Mouse (Mus musculus) brown adipose tissue, adult 24 weeks (tissue): Measurements from ENCODE around the gene Trcg1. TPM values are rescaled to one million over a fixed set of nuclear protein-coding genes. Genes with fewer than 3 reads are reported as not detected.
"Not testable (repeated sequence)": the region's sequence is repeated elsewhere in the genome, so short reads cannot be mapped to it uniquely, and the experiment has no call there.

ENCODE experiments used
- H3K27ac ChIP-seq: fragments of 200-500 bp; replicated peaks from 2 replicates; pipeline ENCODE4 v1.5.1; 2012; ENCODE audit warnings: low read depth, mild to moderate bottlenecking, low read length
- H3K4me1 ChIP-seq: fragments of 200-500 bp; 2 replicates; pipeline ENCODE4 v1.6.1; 2012; ENCODE audit warnings: low read length, mixed read lengths; ENCODE audit not compliant: control insufficient read depth, insufficient read depth, insufficient read length
- H3K4me3 ChIP-seq: fragments of 200-500 bp; 2 replicates; pipeline ENCODE4 v1.5.1; 2012; ENCODE audit warnings: low read depth, mild to moderate bottlenecking, low read length, moderate library complexity; ENCODE audit not compliant: insufficient read depth
- polyA plus RNA-seq: library from polyadenylated mRNA; stranded (reverse); fragments of >200 nt; gene quantifications from 2 replicates; pipeline ENCODE4 v1.2.4, GENCODE M21; 2012; ENCODE audit not compliant: missing spikeins, insufficient read depth, insufficient read length

The Trcg1 gene
- not detected in 2 replicates for polyA plus RNA-seq

DNA sequence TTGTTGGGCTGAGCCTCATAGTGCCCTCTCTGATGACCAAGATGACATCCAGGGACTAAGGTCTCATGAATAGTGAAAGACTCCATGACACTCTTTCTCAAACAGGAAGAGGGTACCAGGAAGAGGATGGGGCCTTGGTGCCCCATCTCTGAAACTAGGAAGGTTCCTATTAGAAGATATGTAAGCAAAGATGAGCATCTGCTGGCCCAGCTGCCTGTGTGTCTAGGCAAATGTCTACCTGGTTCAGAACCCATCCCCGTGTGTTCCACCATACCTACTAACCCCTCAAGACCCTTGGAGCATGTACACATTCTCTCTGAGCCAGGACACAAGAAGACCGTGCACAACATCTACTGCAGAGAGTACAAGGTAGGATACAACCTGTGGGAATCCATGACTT lies at the start of gene Trcg1:
Trcg1 (plus strand) TSS at position 301 of the 400 bp plus-strand sequence.
- Histone ChIP-seq H3K4me1 (peaks cover 8% of the 10 kb centered on the region), H3K4me3 (no peak within 1 kb of the TSS), H3K27ac (no peak within 1 kb of the TSS)

GRCm38 (mm10) chr9:57196708-57197107 lies 39.6 kb upstream of the Trcg1 start:
- Histone ChIP-seq H3K4me3 (no peak overlapping the region), H3K27ac (no peak overlapping the region), H3K4me1 (no peaks in the 10 kb centered on the region)

DNA sequence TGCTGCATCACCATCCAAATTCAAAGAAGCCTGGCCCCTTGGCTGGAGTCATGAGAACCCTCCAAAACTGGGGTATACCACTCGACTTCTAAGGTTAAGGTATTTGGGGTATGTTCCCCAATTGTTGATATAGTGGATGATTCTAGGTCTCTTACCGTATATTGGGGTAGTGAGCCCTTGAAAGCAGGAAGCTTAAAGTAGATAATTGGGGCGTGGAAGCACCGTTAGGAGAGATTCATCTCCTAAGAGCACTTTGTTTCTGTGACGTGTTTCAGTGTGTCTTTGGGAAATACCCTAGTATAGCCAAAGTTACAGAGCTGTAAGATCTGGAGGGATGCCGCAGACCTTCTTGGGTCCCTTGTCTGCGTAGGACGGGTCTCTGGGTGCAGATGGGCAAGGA lies 38.9 kb upstream of the Trcg1 start:
- Histone ChIP-seq H3K27ac (no peak overlapping the region), H3K4me3 (no peak overlapping the region), H3K4me1 (no peaks in the 10 kb centered on the region)

DNA sequence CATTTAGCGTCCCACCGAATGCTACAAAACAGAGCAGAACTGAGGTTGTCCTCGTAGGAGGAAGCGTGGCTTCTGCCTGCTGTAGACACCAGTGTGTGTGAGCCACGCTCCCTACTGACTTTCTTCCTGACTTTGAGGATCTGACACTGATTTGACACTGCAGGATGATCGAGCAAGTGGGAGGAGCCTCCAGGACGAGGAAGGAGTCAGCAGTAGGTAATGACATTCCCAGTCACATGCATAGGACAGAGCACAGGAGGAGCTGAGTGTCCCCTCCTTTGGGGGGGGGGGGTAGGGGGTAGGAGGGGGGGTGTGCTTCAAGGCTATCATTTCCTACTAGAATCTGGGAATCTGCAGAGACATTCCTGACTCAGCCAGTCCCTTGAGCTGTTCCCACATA lies 33.4 kb upstream of the Trcg1 start:
- no peak overlapping the region for H3K27ac ChIP-seq
- no peak overlapping the region for H3K4me3 ChIP-seq
- no peaks in the 10 kb centered on the region for H3K4me1 ChIP-seq

DNA sequence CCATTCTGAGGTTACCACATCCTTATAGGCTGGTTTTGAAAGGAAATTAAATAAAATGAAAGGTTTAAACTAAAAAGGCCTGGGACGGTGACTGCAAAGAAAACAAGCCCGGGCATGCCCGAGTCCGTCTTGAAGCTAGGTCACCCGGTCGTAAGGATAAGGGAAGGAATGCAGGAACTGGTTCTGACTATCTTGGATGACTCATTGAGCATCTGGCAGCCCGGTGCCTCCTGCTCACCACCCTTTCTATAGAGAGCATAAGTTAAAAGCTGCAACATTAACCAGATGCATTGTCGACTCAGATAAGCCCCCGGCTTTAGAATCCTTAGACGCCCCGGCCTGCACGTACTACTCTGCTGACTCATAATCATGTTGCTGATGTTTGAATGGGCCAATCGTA lies 32.8 kb upstream of the Trcg1 start:
- H3K4me3 ChIP-seq, H3K27ac ChIP-seq, H3K4me1 ChIP-seq: not testable (repeated sequence)

GRCm38 (mm10) chr9:57206896-57207295 lies 29.5 kb upstream of the Trcg1 start:
- no peak overlapping the region for H3K27ac ChIP-seq
- no peaks in the 10 kb centered on the region for H3K4me1 ChIP-seq
- H3K4me3 ChIP-seq, result no peak overlapping the region

DNA sequence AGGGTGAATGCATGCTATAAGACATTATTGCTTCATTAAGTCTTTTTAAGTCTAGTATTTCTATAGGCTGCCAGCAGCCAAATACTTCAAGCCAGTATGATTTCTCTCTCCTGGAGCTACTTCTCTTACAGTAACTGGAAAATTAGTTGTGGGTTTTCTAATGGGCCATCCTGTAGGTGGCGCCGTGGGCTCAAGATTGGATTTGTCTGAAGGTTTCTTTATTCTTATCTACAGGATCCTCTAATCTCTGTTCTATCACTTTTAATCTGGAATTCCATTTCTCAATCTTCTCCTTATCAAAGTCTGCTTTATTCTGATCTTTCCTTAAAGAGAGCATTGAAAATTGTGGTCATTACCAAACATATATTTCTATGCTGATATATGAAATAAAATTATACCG lies 27.0 kb upstream of the Trcg1 start:
- Histone ChIP-seq H3K4me3 (no peak overlapping the region), H3K27ac (no peak overlapping the region), H3K4me1 (no peaks in the 10 kb centered on the region)

GRCm38 (mm10) chr9:57212448-57213222 lies 23.7 kb upstream of the Trcg1 start:
- Histone ChIP-seq H3K4me3 (no peak overlapping the region), H3K4me1 (no peaks in the 10 kb centered on the region), H3K27ac (no peak overlapping the region)

- Histone ChIP-seq H3K27ac (no peak overlapping the region), H3K4me3 (no peak overlapping the region), H3K4me1 (no peaks in the 10 kb centered on the region)
These were observed 21.9 kb upstream of the Trcg1 start for GRCm38 (mm10) chr9:57214500-57214899.

DNA sequence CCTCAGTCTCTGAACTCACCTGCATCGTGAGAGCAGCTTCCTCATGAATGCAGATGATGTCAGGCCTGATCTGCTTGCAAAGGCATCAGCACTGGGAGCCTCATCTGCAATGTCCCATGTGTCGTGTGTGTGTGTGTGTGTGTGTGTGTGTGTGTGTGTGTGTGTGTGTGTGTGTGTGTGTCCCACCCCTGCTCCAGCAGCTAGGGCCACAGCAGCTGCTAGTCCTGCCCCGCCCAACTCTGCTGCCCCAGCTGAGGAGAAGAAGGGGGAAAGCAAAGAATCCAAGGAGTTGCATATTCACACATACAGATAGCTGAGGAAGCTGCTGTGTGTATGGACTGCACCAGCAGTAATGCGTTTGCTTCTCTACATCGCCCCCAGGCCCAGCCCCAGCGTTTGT lies 19.1 kb upstream of the Trcg1 start:
- Histone ChIP-seq H3K27ac (no peak overlapping the region), H3K4me1 (no peaks in the 10 kb centered on the region), H3K4me3 (no peak overlapping the region)

DNA sequence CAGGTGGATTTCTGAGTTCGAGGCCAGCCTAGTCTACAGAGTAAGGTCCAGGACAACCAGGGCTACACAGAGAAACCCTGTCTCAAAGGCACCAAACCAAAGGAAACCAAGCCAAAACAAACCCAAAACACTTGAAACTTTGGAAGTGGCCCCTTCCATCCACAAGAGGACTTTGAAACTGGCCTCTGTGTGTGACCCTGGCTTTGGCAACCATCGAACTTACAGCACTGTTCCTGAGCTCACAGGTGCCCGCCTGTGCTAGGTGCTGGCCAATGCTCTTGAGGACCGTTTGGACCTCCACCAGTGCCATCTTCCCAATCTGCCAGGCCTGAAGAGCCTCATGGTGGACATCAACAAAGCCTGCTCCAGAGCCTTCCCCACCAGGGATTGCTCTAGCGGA lies 17.6 kb upstream of the Trcg1 start:
- H3K4me1 ChIP-seq, result no peaks in the 10 kb centered on the region
- H3K4me3 ChIP-seq, result no peak overlapping the region
- no peak overlapping the region for H3K27ac ChIP-seq

GRCm38 (mm10) chr9:57219511-57219910 lies 16.8 kb upstream of the Trcg1 start:
- Histone ChIP-seq H3K4me3 (no peak overlapping the region), H3K27ac (no peak overlapping the region), H3K4me1 (no peaks in the 10 kb centered on the region)

- no peak overlapping the region for H3K27ac ChIP-seq
- H3K4me1 ChIP-seq, result no peaks in the 10 kb centered on the region
- no peak overlapping the region for H3K4me3 ChIP-seq
These were observed 16.0 kb upstream of the Trcg1 start for GRCm38 (mm10) chr9:57220356-57220755.

GRCm38 (mm10) chr9:57223341-57223740 lies 13.0 kb upstream of the Trcg1 start:
- no peak overlapping the region for H3K4me3 ChIP-seq
- H3K27ac ChIP-seq, result no peak overlapping the region
- no peaks in the 10 kb centered on the region; the same call in 1 of the 2 replicates for H3K4me1 ChIP-seq

- H3K4me1 ChIP-seq, result peaks cover 8% of the 10 kb centered on the region
- H3K27ac ChIP-seq, result no peak overlapping the region
- H3K4me3 ChIP-seq, result no peak overlapping the region
These were observed 10.4 kb upstream of the Trcg1 start for GRCm38 (mm10) chr9:57225780-57226627.
